Mouse (Mus musculus) lung, adult 2 months (tissue): ENCODE data around the gene Fbxw11.

Experiments used
- CTCF ChIP-seq: fragments of 200-500 bp; IDR thresholded peaks from 2 replicates; pipeline ENCODE4 v1.5.1; 2011; ENCODE audit warnings: mild to moderate bottlenecking, low read length, control low read depth; ENCODE audit not compliant: insufficient read depth
- POLR2A ChIP-seq: fragments of 200-500 bp; IDR thresholded peaks from 2 replicates; pipeline ENCODE4 v1.6.1; 2011; ENCODE audit warnings: low read depth, mild to moderate bottlenecking, control low read depth, low read length, borderline replicate concordance; ENCODE audit errors: extremely low read depth

DNA sequence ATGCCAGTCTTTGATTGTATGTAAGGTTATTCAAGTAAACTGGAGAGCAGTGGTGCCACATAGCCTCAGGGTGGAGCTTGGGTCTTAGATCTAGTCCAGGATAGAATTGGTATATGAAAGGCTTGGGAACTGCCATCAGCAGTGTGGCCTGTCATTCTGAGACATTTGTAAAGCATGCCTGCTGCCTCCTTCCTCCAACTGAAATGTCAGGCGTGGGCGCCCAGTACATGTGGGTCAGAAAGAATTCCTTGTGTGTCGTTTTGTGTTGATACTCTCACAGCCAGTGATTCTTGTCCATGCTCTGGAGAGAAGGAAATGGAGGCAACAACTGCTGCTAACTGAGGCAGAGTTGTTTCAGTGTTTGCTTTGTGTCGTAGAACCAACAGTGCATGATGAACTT, 76.5 kb downstream of the Fbxw11 start:
- TF ChIP-seq POLR2A (no peak), CTCF (no peak)
